Mouse (Mus musculus) intestine, embryonic 15.5 days (tissue): ENCODE results near the gene Tubd1. TPM values are rescaled to one million over a fixed set of nuclear protein-coding genes. Genes with fewer than 3 reads are reported as not detected.

ENCODE experiments used
- ATAC-seq: fragments of 200-750 bp; cut with Nextera tagmentation; 2 replicates; pipeline ENCODE4 v1.8.0; 2017; ENCODE audit warnings: moderate TSS enrichment, moderate library complexity
- H3K27ac ChIP-seq: fragments of 300-500 bp; sonication (generic); 2 replicates; pipeline ENCODE4 v1.5.1; 2015; ENCODE audit warnings: mild to moderate bottlenecking, inconsistent platforms
- H3K27me3 ChIP-seq: fragments of 300-500 bp; sonication (generic); replicated peaks from 2 replicates; pipeline ENCODE4 v1.6.1; 2015; ENCODE audit warnings: inconsistent platforms
- H3K36me3 ChIP-seq: fragments of 300-500 bp; sonication (generic); 2 replicates; pipeline ENCODE4 v1.6.1; 2015; ENCODE audit warnings: inconsistent platforms
- H3K4me1 ChIP-seq: fragments of 300-500 bp; sonication (generic); replicated peaks from 2 replicates; pipeline ENCODE4 v1.6.1; 2015; ENCODE audit warnings: inconsistent platforms
- H3K4me2 ChIP-seq: fragments of 300-500 bp; sonication (generic); replicated peaks from 2 replicates; pipeline ENCODE4 v1.6.1; 2015; ENCODE audit warnings: mild to moderate bottlenecking, inconsistent platforms
- H3K4me3 ChIP-seq: fragments of 300-500 bp; sonication (generic); replicated peaks from 2 replicates; pipeline ENCODE4 v1.5.1; 2015; ENCODE audit warnings: inconsistent platforms
- H3K9ac ChIP-seq: fragments of 300-500 bp; sonication (generic); 2 replicates; pipeline ENCODE4 v1.6.1; 2015; ENCODE audit warnings: inconsistent platforms
- H3K9me3 ChIP-seq: fragments of 300-500 bp; sonication (generic); 2 replicates; pipeline ENCODE4 v1.6.1; 2016; ENCODE audit warnings: inconsistent platforms
- WGBS: fragments of 180-500 bp; shearing (Covaris S2); methylation state at CpG from one replicate; pipeline ENCODE4 v1.1.7; 2015; 5-methylcytosine and 5-hydroxymethylcytosine counted together
- microRNA counts: library from miRNA; unstranded; fragments of <30 nt; microRNA quantifications from one replicate; lab custom pipeline; 2016
- polyA plus RNA-seq: library from polyadenylated mRNA; unstranded; fragments of >200 nt; fragmentation: Nextera tagmentation; extraction: Ambion mirVana; gene quantifications from 2 replicates; pipeline ENCODE4 v1.2.1, GENCODE M21; 2015

Tubd1 gene
- polyA plus RNA-seq, 1 experiment from 2014 or later: 11.8 TPM

DNA sequence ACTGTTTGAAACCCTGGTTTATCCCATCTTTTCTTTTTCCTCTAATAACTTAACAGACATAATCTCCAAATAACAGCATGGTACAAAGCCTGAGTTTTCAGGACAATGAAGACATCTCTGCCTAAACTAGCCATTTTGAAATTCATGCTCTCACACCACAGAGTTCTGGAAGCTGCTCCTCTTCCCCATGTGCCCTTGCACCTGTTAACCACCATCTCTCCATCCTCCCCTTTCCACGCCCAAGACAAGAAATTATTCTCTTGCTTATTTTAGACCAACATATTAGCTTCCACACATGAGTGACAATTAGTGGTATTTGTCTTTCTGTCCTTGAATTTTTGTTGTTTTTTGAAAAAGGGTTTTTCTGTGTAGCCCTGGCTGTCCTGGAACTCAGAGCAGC, 67.2 kb downstream of the Tubd1 start:
- Histone ChIP-seq H3K27ac (no peak overlapping the region), H3K4me1 (no peaks in the 10 kb centered on the region), H3K36me3 (0 out of 2 replicates have a peak, but pooled peaks cover 3% of the 10 kb centered on the region), H3K4me3 (no peak overlapping the region), H3K4me2 (no peak overlapping the region), H3K27me3 (no peaks in the 10 kb centered on the region), H3K9ac (no peak overlapping the region), H3K9me3 (no peaks in the 10 kb centered on the region)
- 98% methylated on average over 1 of the region's 1 CpGs for WGBS
- ATAC-seq: no peak

DNA sequence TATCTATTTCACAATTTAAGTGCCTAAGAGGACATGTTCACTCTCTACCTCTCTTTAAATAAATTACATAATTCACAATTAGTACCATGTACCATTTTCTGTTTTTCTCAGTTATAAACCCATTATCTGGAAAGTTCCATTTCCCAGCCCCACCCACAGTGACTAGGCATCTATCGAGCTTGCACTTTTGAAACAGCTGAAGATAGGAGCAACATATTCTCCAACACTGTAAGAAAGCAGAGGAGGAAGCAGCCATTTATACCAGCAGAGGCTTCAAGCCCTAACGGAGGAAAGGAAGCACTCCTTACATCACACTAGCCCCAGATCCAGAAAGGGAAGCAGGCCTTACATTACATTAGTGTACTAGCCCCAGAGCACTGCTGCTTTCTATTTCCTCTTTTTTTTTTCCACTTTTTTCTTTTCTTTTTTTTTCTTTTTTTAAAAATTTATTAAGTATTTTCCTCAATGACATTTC, 69.3 kb downstream of the Tubd1 start:
- no peak overlapping the region for H3K9ac ChIP-seq
- H3K27me3 ChIP-seq: no peaks in the 10 kb centered on the region
- H3K4me3 ChIP-seq: no peak overlapping the region
- no peaks in the 10 kb centered on the region; the same call in 1 of the 2 replicates for H3K4me1 ChIP-seq
- H3K36me3 ChIP-seq: 0 out of 2 replicates have a peak, but pooled peaks cover 3% of the 10 kb centered on the region
- ATAC-seq: no peak
- H3K27ac ChIP-seq: 0 out of 2 replicates have a peak overlapping the region, but pooled peaks have one; percentile 18
- no peaks in the 10 kb centered on the region for H3K9me3 ChIP-seq
- no peak overlapping the region for H3K4me2 ChIP-seq
- WGBS: 51% methylated on average over 2 of the region's 2 CpGs

- Histone ChIP-seq H3K27ac (no peak overlapping the region), H3K9ac (no peak overlapping the region), H3K4me3 (no peak overlapping the region), H3K4me2 (no peak overlapping the region), H3K36me3 (0 out of 2 replicates have a peak, but pooled peaks cover 3% of the 10 kb centered on the region), H3K9me3 (no peaks in the 10 kb centered on the region), H3K27me3 (no peaks in the 10 kb centered on the region), H3K4me1 (no peaks in the 10 kb centered on the region; the same call in 1 of the 2 replicates)
- WGBS: 68% methylated on average over 5 of the region's 5 CpGs
- ATAC-seq: no peak
Observed at GRCm38 (mm10) chr11:86614607-86615006, 69.8 kb downstream of the Tubd1 start.

MicroRNA genes within 50 kb of the gene (microRNA counts, 519-probe panel; counts per million panel counts)
- 3,886 counts per million, percentile 92 among the panel's probes with 10 or more counts for microRNA mmu-miR-21 (lab: Ali Mortazavi, UCI)

Other genes starting within 250 kb of the Tubd1 start
- 7.0 and 9.0 TPM in 2 replicates for gene Med13, start 187.4 kb upstream of the Tubd1 start, polyA plus RNA-seq
- 56.3 and 61.3 TPM in 2 replicates for gene Rnft1, start 60.3 kb upstream of the Tubd1 start, polyA plus RNA-seq
- gene Rps6kb1, start 186 bp upstream of the Tubd1 start, polyA plus RNA-seq: 54.6 and 63.6 TPM in 2 replicates
- gene Vmp1, start 138.8 kb downstream of the Tubd1 start, polyA plus RNA-seq: 168 and 176 TPM in 2 replicates
- gene Ptrh2, start 139.0 kb downstream of the Tubd1 start, polyA plus RNA-seq: 31.0 and 33.1 TPM in 2 replicates
- 134 and 135 TPM in 2 replicates for gene Cltc, start 212.6 kb downstream of the Tubd1 start, polyA plus RNA-seq